Mouse (Mus musculus) C2C12 (cell line): Measurements from ENCODE around the gene Fam163b.

Experiments
- CTCF ChIP-seq: IDR thresholded peaks from one replicate; pipeline ENCODE4 v1.5.1; 2011; ENCODE audit not compliant: control insufficient read depth, insufficient read depth, insufficient read length
- FOSL1 ChIP-seq: IDR thresholded peaks from one replicate; pipeline ENCODE4 v1.8.0; 2011; ENCODE audit warnings: mild to moderate bottlenecking, low read length; ENCODE audit not compliant: poor library complexity, insufficient read depth, severe bottlenecking
- MAX ChIP-seq: IDR thresholded peaks from one replicate; pipeline ENCODE4 v1.6.1; 2011; ENCODE audit warnings: mild to moderate bottlenecking, control low read depth

GRCm38 (mm10) chr2:27125979-27126378, 16.3 kb downstream of the Fam163b start:
- peak; percentile 63 for TF ChIP-seq CTCF
- TF ChIP-seq MAX, result no peak
- TF ChIP-seq FOSL1, result no peak
